Mouse (Mus musculus): ENCODE results near the gene Ccnd3. TPM values are rescaled to one million over a fixed set of nuclear protein-coding genes. Genes with fewer than 3 reads are reported as not detected.

The Ccnd3 gene
- polyA plus RNA-seq, 1 experiment from 2014 or later, result 60.6 TPM

DNA sequence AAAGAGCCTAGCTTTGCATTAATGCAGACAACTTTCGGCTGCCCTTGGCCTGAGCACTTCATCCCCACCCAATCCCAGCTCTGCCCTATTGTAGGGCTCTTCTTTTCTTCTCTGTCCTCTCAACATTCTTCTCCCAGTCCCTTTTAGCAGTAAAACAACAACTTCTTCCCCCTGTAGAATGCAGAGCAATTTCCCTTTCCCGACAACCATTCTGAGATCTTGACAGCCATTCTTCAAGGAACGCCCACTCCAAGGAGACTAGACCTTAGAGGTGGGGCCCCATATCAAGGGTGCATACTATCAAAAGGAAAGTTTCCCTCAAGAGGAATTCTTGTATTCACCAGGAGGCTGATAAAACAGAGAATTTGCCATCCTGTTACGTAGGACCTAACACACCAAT lies 144.1 kb downstream of the Ccnd3 start:
- Histone ChIP-seq H3K4me3 (ENCODE audit: low read depth, low read length) (no peak overlapping the region), H3K36me3 (ENCODE audit: control insufficient read depth, insufficient read depth, low read length) (peaks cover 14% of the 10 kb centered on the region), H3K9ac (ENCODE audit: low read length) (no peak overlapping the region), H3K4me1 (ENCODE audit: control insufficient read depth, insufficient read depth, low read length) (peaks cover 4% of the 10 kb centered on the region; the same call in 1 of the 2 replicates), H3K9me3 (replicated peaks; ENCODE audit: control insufficient read depth, low read length) (no peaks in the 10 kb centered on the region), H3K27ac (ENCODE audit: low read depth, low read length) (no peak overlapping the region), H3K4me2 (ENCODE audit: low read length) (no peak overlapping the region), H3K27me3 (replicated peaks; ENCODE audit: control insufficient read depth, insufficient read depth, low read length) (no peaks in the 10 kb centered on the region)
- WGBS, result 29% methylated on average over 4 of the region's 4 CpGs
- DNase-seq (ENCODE audit: low spot score) (no peak), ATAC-seq (no peak)

Other genes with a start within 250 kb of the Ccnd3 start
- 73.8 and 94.0 TPM in 2 replicates for gene Mrps10, start 136.2 kb upstream of the Ccnd3 start, polyA plus RNA-seq (2014; fragmentation: Nextera tagmentation; extraction: Ambion mirVana)
- gene Guca1b, start 119.7 kb upstream of the Ccnd3 start, polyA plus RNA-seq (2014; fragmentation: Nextera tagmentation; extraction: Ambion mirVana), result 0.37 TPM in 1 of 2 replicates, not detected in the other
- gene Guca1a, start 104.5 kb upstream of the Ccnd3 start, polyA plus RNA-seq (2014; fragmentation: Nextera tagmentation; extraction: Ambion mirVana), result 0.47 and 0.69 TPM in 2 replicates
- gene AI661453, start 68.4 kb upstream of the Ccnd3 start, polyA plus RNA-seq (2014; fragmentation: Nextera tagmentation; extraction: Ambion mirVana), result 0.18 TPM in 1 of 2 replicates, not detected in the other
- gene 1700001C19Rik, start 67.7 kb upstream of the Ccnd3 start, polyA plus RNA-seq (2014; fragmentation: Nextera tagmentation; extraction: Ambion mirVana), result 0.61 and 0.69 TPM in 2 replicates
- 24.0 and 25.9 TPM in 2 replicates for gene Taf8, start 2.8 kb upstream of the Ccnd3 start, polyA plus RNA-seq (2014; fragmentation: Nextera tagmentation; extraction: Ambion mirVana)
- 25.1 and 33.2 TPM in 2 replicates for gene Bysl, start 106.4 kb downstream of the Ccnd3 start, polyA plus RNA-seq (2014; fragmentation: Nextera tagmentation; extraction: Ambion mirVana)
- 55.4 and 55.5 TPM in 2 replicates for gene Med20, start 106.5 kb downstream of the Ccnd3 start, polyA plus RNA-seq (2014; fragmentation: Nextera tagmentation; extraction: Ambion mirVana)
- gene Gm20517, start 106.5 kb downstream of the Ccnd3 start, polyA plus RNA-seq (2014; fragmentation: Nextera tagmentation; extraction: Ambion mirVana), result 1.8 and 3.6 TPM in 2 replicates
- 5.9 and 6.6 TPM in 2 replicates for gene Usp49, start 125.6 kb downstream of the Ccnd3 start, polyA plus RNA-seq (2014; fragmentation: Nextera tagmentation; extraction: Ambion mirVana)
- gene Tomm6, start 183.3 kb downstream of the Ccnd3 start, polyA plus RNA-seq (2014; fragmentation: Nextera tagmentation; extraction: Ambion mirVana), result 309 and 324 TPM in 2 replicates
- 16.1 and 17.4 TPM in 2 replicates for gene Frs3, start 184.0 kb downstream of the Ccnd3 start, polyA plus RNA-seq (2014; fragmentation: Nextera tagmentation; extraction: Ambion mirVana)
- 4.7 and 4.8 TPM in 2 replicates for gene Gm21981, start 189.4 kb downstream of the Ccnd3 start, polyA plus RNA-seq (2014; fragmentation: Nextera tagmentation; extraction: Ambion mirVana)
- gene Prickle4, start 189.7 kb downstream of the Ccnd3 start, polyA plus RNA-seq (2014; fragmentation: Nextera tagmentation; extraction: Ambion mirVana), result 0.42 and 0.62 TPM in 2 replicates
- not detected in 2 replicates for gene Pgc, start 221.8 kb downstream of the Ccnd3 start, polyA plus RNA-seq (2014; fragmentation: Nextera tagmentation; extraction: Ambion mirVana)
- gene Tfeb, start 232.0 kb downstream of the Ccnd3 start, polyA plus RNA-seq (2014; fragmentation: Nextera tagmentation; extraction: Ambion mirVana), result 2.2 and 2.4 TPM in 2 replicates